Mouse (Mus musculus) megakaryocyte, embryonic 14.5 days (primary cell): ENCODE measurements at regions not wholly inside any gene's neighbourhood (a gene's known extent, or its start where the extent isn't known, plus 50 kb on each side); places are given as distances from the start of the nearest gene placed in this dataset.

ENCODE experiments used
- H3K27me3 ChIP-seq: replicated peaks from 2 replicates; pipeline ENCODE3; 2012; ENCODE audit warnings: inconsistent platforms
- H3K36me3 ChIP-seq: replicated peaks from 2 replicates; pipeline ENCODE3; 2012; ENCODE audit warnings: low read length, inconsistent platforms, mixed read lengths
- H3K4me1 ChIP-seq: 2 replicates; pipeline ENCODE4 v1.6.1; 2012; ENCODE audit warnings: inconsistent platforms
- H3K4me3 ChIP-seq: replicated peaks from 2 replicates; pipeline ENCODE3; 2012; ENCODE audit warnings: moderate library complexity, mild to moderate bottlenecking, inconsistent platforms
- H3K9me3 ChIP-seq: 2 replicates; pipeline ENCODE4 v1.6.1; 2012; ENCODE audit warnings: inconsistent platforms
- FLI1 ChIP-seq: IDR thresholded peaks from 2 replicates; pipeline ENCODE4 v1.6.1; 2012; ENCODE audit warnings: low read length, inconsistent platforms, mixed read lengths
- GATA1 ChIP-seq: IDR thresholded peaks from 3 replicates; pipeline ENCODE4 v1.6.1; 2012; ENCODE audit warnings: mixed read lengths, low read length, inconsistent platforms, borderline replicate concordance

DNA sequence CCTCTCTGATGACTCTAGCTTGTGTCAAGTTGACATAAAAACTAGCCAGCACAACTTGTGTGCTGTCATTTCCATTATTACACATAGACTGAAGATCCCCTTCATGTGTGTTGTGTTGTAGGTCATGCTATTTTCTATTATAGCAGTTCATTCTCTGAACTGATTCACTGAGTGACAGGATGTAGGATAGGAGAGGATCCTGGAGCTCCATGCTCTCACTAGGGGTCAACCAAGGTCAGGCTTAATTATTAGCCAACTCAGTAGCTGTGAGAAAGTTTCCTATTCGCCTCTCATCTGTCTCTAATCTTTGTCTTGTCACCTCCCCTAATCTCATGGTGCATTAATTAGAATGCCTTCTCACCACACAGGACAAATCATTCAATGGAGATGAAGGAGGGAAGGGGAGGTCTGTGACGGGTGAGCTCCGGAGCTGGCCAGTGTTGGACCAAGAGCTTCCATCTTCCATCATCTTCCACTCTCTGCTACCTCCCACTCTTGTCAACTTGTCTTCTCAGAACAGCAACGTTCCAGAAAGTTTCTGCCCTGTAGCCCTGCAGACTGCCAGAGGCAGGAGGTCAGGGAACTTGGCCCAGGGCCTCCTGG is 194.8 kb downstream of the Mycn start:
- Histone ChIP-seq H3K36me3 (no peaks in the 10 kb centered on the region), H3K27me3 (no peaks in the 10 kb centered on the region), H3K9me3 (peaks cover 3% of the 10 kb centered on the region; the same call in 1 of the 2 replicates), H3K4me3 (no peak overlapping the region), H3K4me1 (no peaks in the 10 kb centered on the region; the same call in 1 of the 2 replicates)
- no peak for TF ChIP-seq FLI1
- no peak for TF ChIP-seq GATA1

DNA sequence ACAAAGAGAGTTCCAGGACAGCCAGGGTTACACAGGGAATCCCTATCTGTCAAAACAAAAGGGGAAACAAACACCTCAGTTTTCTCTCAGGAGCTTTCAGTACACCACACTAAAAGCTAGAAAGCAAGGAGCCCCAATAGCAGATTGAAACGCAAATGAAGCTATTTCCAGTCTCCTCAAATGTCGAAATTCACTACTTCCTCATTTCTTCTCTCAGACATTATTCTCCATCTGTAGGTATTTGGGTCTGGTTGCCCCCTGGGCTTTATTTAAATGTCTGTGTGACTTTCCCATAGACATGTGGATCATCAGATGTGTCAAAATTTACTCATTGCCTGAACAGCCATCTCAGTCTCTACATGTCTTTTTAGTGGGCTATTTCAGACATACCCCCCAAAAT is 197.2 kb downstream of the Mycn start:
- Histone ChIP-seq H3K27me3 (no peaks in the 10 kb centered on the region), H3K9me3 (peaks cover 3% of the 10 kb centered on the region; the same call in 1 of the 2 replicates), H3K36me3 (no peaks in the 10 kb centered on the region), H3K4me1 (no peaks in the 10 kb centered on the region), H3K4me3 (no peak overlapping the region)
- TF ChIP-seq GATA1 (no peak), FLI1 (no peak)

- Histone ChIP-seq H3K4me3 (no peak overlapping the region), H3K36me3 (no peaks in the 10 kb centered on the region), H3K27me3 (no peaks in the 10 kb centered on the region), H3K4me1 (peaks cover 6% of the 10 kb centered on the region; the same call in 1 of the 2 replicates), H3K9me3 (peaks cover 10% of the 10 kb centered on the region)
- TF ChIP-seq GATA1 (no peak), FLI1 (no peak)
Observed at GRCm38 (mm10) chr12:12738631-12739331, 202.9 kb downstream of the Mycn start.

DNA sequence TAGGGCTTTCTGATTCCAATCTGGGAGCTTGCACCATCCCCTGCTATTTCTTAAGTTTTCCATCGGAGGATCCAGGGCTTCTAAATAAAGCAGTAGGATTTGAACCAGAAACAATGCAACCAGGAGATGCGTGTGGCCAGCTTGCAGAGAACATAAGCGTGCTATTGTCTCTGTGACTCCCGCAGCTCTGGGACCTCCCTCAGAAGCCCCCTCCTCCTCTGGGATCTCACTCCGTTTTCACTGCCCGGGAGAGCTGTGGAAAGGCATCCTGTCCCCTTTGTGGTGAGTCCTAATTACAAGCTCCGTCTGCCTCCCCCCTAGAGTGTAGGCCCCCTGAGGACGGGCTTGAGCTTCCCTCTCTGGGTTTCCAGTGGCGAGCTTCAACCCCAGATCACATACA is 215.9 kb downstream of the Mycn start:
- Histone ChIP-seq H3K4me3 (no peak overlapping the region), H3K36me3 (no peaks in the 10 kb centered on the region), H3K27me3 (peaks cover 26% of the 10 kb centered on the region), H3K4me1 (no peaks in the 10 kb centered on the region), H3K9me3 (peaks cover 12% of the 10 kb centered on the region)
- TF ChIP-seq FLI1 = no peak
- no peak for TF ChIP-seq GATA1

- TF ChIP-seq GATA1 = no peak
- no peak for TF ChIP-seq FLI1
- H3K36me3 ChIP-seq = no peaks in the 10 kb centered on the region
Observed at GRCm38 (mm10) chr12:12725075-12725474, 216.6 kb downstream of the Mycn start.

GRCm38 (mm10) chr12:12723724-12724487 is 217.8 kb downstream of the Mycn start:
- peaks cover 26% of the 10 kb centered on the region for H3K27me3 ChIP-seq
- H3K9me3 ChIP-seq = peaks cover 12% of the 10 kb centered on the region
- TF ChIP-seq FLI1 (no peak), GATA1 (no peak)

More at GRCm38 (mm10) chr12:12725075-12725474, 216.6 kb downstream of the Mycn start:
- H3K9me3 ChIP-seq = peaks cover 12% of the 10 kb centered on the region
- H3K4me1 ChIP-seq = no peaks in the 10 kb centered on the region
- H3K4me3 ChIP-seq = no peak overlapping the region
- peaks cover 26% of the 10 kb centered on the region for H3K27me3 ChIP-seq

GRCm38 (mm10) chr12:12722982-12723661 is 218.6 kb downstream of the Mycn start:
- H3K4me3 ChIP-seq = no peak overlapping the region
- H3K9me3 ChIP-seq = peaks cover 12% of the 10 kb centered on the region
- H3K4me1 ChIP-seq = no peaks in the 10 kb centered on the region
- H3K27me3 ChIP-seq = peaks cover 29% of the 10 kb centered on the region
- H3K36me3 ChIP-seq = no peaks in the 10 kb centered on the region
- TF ChIP-seq GATA1 = no peak
- TF ChIP-seq FLI1 = no peak

More at GRCm38 (mm10) chr12:12723724-12724487, 217.8 kb downstream of the Mycn start:
- Histone ChIP-seq H3K4me1 (no peaks in the 10 kb centered on the region), H3K4me3 (no peak overlapping the region), H3K36me3 (no peaks in the 10 kb centered on the region)

DNA sequence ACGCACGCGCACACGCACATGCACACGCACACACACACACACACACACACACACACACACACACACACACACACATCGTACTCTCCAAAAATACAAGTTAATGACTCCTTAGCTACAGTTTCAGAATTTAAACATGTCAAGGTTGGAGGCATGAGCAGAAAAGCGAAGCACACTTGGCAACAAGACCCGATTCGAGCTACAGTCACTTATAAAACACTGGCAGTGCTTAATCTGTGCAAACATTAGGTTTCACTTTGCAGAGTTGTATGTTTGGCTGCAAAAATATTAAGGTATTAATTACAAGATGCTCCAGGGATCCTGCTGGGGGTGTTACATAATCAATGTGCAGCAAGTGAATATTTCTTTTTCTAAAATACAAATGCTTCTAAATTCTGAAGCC is 225.0 kb downstream of the Mycn start:
- peaks cover 18% of the 10 kb centered on the region for H3K4me1 ChIP-seq
- TF ChIP-seq FLI1 = no peak
- no peak overlapping the region for H3K4me3 ChIP-seq
- no peaks in the 10 kb centered on the region for H3K36me3 ChIP-seq
- no peaks in the 10 kb centered on the region for H3K9me3 ChIP-seq
- peaks cover 8% of the 10 kb centered on the region for H3K27me3 ChIP-seq

GRCm38 (mm10) chr12:12715956-12716669 is 225.6 kb downstream of the Mycn start:
- no peaks in the 10 kb centered on the region for H3K9me3 ChIP-seq
- no peaks in the 10 kb centered on the region for H3K36me3 ChIP-seq
- H3K4me1 ChIP-seq = peaks cover 21% of the 10 kb centered on the region
- no peak for TF ChIP-seq GATA1
- no peak for TF ChIP-seq FLI1
- H3K27me3 ChIP-seq = peaks cover 8% of the 10 kb centered on the region
- H3K4me3 ChIP-seq = no peak overlapping the region
